Mouse (Mus musculus): Measurements from ENCODE around the gene Cltc. TPM values are rescaled to one million over a fixed set of nuclear protein-coding genes. Genes with fewer than 3 reads are reported as not detected.
"Not testable (repeated sequence)": the region's sequence is repeated elsewhere in the genome, so short reads cannot be mapped to it uniquely, and the experiment has no call there.

The Cltc gene
- total RNA-seq, 2 experiments from 2014 or later, result 258 to 298 TPM

DNA sequence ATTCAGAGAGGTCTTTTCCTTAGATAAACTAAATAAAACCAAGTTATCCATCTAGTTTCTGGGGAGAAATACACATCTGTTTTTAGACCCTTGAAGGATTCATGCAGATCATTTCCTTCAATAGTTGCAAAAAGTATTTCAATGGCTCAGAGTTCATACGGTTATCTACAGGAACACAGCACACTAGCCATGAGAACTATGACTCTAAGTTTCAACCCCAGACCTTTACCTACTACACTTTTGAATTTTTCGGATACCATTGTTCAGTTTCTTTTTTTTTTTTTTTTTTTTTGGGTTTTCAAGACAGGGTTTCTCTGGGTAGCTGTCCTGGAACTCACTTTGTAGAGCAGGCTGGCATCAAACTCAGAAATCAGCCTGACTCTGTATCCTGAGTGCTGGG, 17.9 kb downstream of the Cltc start:
- no peak for DNase-seq (ENCODE audit: low spot score in 2 of 2)

DNA sequence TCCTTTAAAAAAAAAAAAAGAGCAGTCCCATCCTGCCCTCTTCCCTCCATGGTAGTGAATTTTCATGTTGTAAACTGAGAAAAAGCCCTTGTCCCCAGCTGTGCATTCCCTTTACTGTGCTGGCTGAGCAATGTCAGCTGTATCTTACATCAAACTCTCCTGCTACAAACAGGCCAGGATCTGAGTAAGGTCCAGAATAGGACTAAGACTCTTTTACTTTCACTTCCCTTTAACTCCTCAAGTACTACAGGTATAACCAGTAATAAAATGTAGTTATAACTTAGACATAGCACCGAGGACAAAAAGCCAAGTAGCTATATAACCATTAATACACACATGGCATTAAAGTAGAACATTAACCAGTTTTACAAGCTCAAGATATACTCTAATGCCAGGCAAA, 18.4 kb downstream of the Cltc start:
- DNase-seq (ENCODE audit: low spot score in 2 of 2), result no peak

DNA sequence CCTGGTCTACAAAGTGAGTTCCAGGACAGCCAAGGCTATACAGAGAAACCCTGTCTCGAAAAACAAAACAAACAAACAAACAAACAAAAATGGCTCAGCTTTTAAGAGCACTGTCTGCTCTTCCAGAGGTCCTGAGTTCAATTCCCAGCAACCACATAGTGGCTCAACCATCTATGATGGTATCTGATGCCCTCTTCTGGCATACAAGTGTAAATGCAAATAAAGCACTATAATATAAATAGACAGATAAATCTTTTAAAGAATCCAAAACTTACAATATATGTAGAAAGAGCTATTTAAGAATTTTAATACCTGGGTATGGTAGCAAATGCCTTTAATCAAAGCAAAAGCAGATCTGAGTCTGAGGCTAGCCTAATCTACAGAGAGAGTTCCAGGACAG, 19.1 kb downstream of the Cltc start:
- not testable (repeated sequence) for DNase-seq (ENCODE audit: low spot score in 2 of 2)

DNA sequence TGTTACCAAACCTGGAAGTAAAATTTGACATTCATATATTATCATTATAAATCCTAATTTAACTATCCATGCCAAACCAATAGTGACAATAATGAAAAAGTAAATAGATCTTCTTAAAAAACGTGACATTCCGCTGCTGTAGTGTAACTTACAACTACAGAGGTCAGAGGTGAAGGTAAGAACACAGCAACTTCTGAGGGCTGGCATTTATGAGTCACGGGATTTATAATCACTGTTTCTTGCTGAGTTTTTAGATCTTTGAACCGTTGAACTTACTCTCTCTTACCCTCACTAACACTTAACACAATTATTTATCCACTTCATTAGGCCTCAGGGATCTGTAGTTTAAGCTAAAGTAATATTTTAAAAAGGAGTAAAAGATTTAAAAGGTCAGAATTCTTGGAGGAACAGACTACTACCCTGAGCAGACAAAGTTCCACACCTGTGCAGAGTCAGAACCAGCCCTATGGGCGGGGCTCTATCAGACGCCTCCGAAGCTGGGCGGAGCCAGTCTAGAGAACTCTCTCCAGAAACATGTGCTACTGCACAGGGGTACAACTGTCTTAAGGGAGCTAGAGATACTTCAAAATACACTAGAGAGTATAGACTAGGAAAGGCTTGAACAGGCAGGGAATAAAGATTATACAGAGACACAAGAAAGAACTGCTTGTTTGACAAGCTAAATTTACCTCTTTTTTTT, 19.9 kb downstream of the Cltc start:
- DNase-seq (ENCODE audit: low spot score in 2 of 2), result no peak

DNA sequence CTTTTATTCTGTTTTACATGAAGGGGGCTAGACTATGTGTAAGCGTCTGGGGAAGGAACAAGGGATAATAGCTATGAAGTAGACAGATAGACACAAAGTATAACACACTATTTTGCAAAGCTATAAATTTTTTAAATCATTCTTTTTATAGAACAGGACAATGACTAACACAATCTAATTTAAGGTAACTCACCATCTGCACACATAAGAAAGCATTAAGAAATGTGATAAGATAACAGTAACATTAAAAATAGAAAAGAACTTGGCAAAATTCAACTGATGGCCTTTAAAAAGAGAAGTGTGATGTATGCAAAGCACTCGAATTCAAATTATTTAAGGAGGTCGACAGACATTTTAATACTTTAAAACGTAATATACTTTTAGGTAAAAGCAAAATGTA, 22.4 kb downstream of the Cltc start:
- no peak for DNase-seq (ENCODE audit: low spot score in 2 of 2)

DNA sequence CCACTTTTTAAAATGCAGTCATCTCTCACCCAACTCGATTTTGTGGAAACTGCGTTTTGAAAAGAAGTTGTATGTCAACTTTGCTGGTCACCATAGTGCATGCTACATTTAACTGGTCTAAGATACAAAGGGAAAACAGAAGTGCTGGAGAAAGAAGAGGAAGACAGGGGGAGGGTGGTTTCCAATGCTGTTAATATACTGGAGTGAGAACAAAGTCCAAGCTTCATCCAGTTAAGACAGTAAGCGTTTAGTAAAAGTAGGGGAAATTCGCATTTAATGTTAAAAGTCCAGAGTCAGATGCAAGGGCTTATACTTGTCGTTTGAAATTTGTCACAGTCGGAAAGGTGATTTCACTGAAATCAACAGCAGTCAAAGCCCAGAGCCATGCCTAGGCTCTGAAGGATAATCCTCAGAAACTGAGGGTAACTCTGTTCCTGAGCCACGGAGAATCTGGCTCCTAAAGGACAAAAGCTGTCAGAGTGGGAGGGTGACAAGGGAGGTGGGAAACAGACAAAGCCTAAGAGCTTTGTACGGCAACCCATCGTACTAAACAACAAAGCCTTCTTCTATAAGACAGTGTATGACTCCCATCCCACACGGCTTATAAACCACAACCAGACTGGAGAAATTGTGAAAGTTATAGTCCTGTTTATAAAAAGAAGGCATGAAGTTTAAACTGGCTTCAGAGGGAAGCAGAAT, 23.0 kb downstream of the Cltc start:
- no peak for DNase-seq (ENCODE audit: low spot score in 2 of 2)

DNA sequence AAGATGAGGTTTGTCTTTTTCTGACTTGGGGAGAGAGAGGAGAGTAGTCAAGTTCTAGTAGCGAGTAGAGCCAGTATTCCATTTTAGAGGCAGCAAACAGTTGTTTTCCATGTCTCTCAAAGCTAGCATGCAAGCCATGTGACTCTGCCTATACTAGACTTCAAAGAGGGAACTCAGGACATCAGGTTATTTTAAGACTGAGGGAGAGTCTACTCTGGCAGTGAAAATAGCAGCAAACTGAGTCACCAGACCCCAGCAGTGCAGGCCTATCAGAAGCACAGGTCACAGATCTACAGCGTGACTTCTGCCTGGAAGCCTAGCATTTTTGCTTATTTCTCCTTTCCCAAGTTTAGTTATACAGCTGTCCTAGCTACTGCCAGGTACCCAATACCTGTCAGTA, 25.9 kb downstream of the Cltc start:
- DNase-seq (ENCODE audit: low spot score in 2 of 2), result no peak

DNA sequence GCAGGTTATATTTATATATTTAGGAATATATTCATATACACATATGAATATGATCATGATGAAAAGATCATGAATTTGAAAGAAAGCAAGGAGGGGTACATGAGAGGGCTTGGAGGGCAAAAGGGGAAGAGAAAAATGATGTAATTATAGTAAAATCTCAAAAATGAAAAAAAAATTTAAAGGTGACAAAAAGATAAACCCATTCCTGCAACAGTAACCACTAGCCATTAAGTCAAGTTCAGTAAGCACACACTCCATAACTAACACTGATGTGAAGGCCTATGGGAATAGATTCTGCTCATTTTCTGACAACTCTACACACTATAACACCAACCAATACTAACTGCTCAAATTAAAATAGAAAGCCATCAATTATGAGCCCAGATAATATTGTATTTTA, 31.8 kb downstream of the Cltc start:
- no peak for DNase-seq (ENCODE audit: low spot score in 2 of 2)

DNA sequence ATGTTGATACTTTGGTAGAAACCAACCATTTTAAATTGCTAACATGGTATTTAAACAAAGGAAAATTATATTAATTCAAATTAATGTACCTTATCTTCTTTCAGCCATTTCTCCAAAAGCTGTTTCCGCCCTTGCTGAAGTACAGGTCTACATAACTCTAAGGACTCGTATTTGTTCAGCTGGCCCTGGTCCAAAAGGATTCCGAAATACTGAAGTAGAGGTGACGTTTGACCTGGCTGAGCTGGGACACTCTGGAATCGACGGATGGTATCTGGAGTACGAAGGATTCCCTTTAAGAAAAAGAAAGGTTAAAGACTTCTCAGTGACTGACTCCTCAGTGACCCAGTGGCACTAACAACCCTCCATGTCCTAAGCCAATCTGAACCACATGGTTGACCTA, 32.4 kb downstream of the Cltc start:
- DNase-seq (ENCODE audit: low spot score in 2 of 2), result no peak

DNA sequence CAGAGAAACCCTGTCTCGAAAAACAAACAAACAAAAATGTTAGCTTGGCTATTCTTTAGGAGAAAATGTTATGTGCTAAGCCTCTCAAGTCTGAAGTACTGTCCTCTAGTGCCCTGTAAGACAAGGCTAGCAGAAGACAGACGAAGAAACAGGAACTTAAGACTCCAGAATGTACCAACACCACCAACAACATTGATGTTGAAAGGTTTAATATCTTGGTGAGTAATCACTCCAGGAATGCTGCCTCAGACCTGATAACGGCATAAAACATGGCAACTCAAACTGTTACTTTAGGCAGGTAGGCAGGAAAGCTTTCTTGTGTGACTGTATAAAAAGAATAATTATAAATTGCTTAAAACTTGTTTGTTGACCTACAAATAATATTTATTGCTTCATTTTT, 33.4 kb downstream of the Cltc start:
- DNase-seq (ENCODE audit: low spot score in 2 of 2), result no peak

DNA sequence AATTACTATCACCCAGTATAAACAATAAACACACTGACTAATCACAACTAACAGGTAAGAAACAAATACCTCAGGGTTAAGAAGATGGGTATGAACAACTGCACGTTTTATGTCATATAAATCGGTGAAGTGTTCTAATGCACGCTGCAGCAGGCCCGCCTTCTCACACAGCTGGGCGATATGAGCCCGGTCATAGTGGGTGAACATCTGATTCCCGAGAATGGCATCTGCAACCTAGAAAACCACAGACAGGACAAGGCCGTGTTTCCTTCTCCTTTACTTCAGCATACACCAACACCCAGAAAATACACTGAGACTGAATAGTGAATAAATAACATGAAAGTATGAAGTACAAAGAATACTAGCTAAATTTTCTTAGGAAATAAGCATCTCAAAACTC, 38.0 kb downstream of the Cltc start:
- DNase-seq (ENCODE audit: low spot score in 2 of 2), result no peak

DNA sequence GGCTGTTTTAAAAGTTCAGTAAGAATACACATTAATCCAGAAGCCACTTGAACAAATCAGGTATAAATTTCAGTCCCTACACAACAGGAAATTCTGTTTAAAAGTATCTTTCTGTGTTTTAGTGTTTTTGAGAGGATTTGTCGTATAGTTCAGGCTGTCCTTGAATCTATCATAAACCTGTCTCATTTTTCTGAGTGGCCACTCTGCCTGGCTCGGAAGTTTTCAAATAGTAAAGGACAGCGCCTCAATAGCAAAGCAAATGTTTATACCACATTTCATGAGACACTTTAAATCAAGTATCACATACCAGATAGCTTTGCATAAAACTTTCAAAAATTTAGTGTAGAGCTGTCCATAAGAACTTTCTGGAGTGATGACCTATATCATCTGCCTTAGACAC, 39.0 kb downstream of the Cltc start:
- DNase-seq (ENCODE audit: low spot score in 2 of 2), result no peak

DNA sequence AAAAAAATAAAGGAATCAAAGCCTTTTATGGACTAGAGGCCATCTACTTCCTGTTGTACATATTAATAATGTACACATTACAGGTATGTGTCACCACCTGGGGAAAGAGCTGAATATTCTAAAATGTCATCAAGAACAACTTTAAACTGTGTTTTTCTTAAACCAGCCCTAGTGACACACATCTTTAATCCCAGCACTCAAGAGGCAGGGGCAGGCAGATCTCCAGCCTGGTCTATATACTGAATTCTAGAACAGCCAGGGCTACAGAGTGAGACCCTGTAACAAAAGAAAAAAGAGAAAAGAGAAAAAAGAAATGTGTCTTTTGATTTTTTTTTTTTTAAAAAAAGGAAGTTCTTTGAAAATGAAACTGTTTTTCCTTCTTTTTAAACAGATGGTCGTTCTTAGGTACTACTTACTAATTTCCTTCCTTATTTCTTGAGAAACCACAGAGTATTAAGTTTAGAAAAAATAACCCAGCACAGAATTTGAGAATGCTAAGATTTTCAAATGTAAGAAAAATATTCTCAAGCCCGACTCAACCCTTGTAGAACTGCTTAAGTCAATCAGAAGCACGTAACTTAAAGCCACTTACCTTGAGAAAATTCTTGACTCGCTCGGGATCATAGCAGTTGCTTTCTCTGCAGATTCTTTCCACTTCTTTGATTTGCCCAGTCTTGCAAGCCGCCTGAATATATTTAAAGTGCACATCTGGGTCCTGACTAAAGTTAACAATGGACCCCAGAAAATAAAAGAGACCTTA, 39.9 kb downstream of the Cltc start:
- no peak for DNase-seq (ENCODE audit: low spot score in 2 of 2)

DNA sequence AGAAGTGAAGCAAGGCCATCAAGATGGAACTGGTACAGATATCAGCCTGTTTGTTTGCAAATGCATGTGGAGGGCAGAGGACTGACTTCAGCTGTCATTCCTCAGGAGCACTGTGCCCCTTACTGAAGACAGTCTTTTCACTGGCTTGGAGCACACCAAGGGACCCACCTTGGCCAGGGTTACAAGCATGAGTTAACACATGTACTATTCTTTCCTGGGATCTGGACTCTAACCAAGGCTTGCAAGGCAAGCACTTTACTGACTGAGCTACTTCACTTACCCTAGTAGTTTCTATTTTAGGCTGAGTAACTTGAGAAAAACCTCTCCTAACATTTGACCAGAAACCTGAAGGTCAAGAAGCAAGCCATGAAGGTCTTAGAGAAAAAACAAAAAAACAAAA, 42.8 kb downstream of the Cltc start:
- DNase-seq (ENCODE audit: low spot score in 2 of 2), result no peak

DNA sequence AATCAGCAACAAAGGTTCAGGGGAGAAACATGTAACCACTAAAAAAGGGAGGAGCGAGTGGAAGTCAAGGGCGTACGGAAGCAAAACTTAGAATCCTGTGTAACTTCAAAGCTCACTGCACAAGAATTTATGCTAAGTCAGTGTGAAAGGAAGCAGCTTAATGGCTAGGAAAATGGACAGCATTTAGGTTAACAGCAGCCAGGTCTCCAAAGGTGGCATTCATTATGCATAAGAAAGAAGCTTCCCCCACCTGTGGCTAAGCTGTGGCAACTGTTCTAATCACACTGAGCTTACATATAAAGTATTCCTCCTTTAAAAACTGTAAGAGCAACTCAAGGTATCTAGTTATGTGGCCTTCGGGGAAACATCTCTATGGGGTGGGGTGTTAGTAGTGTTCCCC, 56.2 kb downstream of the Cltc start:
- DNase-seq (ENCODE audit: low spot score in 2 of 2), result no peak

DNA sequence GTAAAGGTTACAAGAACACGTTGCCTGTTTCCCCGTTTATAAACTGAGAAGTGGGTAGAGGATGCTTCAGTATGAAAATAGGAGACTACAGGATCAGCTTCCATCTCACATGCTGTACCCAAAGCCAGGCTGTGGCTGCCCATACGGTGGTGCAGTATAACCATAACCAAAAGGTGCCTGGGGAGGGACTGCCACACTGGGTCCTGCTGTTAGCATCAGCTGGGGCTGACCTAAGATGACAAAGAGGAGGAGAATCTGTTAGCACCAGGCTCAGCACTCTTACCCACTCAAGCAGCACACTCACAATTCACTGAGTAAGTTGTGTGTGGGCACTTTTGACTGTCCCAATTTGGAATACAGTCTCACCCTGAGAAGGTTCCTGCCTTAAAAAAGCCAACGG, 61.9 kb downstream of the Cltc start:
- DNase-seq (ENCODE audit: low spot score in 2 of 2), result no peak

DNA sequence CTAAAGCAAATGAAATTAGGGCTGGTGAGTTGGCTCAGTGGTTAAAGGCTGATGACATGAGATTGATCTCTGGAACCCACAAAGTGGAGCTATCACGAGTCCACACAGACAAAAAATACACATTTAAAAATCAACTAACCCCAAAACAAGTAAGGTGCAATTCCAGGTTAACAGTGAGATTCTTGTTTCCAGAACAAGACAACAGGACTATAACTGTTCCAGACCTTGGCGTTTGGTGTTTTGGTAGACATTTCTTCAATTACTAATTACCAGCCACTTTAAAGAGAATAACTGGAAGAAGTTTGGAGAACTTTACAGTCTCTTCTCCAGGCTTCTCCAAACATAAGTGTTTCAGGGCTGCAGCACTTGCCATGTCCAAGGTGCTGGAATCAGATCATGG, 64.8 kb downstream of the Cltc start:
- no peak for DNase-seq (ENCODE audit: low spot score in 2 of 2)

DNA sequence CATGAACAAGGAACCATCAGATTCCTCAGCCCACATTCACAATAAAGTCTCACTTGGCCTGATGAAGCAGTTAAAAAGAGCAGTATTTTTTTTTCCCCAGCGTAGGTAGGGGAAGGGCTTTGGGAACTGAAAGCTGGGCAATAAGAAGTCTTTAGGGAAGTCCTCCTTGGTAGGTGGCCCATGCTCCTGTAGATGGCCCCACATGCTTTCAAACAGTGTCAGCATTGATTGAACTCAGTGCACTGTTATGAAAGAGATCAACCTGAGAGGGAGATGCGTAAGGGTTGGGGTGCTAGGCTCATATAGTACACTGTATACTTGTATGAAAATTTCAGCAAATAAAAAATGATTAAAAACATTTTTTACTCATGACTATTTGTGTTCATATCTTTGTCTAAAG, 65.4 kb downstream of the Cltc start:
- DNase-seq (ENCODE audit: low spot score in 2 of 2), result no peak

DNA sequence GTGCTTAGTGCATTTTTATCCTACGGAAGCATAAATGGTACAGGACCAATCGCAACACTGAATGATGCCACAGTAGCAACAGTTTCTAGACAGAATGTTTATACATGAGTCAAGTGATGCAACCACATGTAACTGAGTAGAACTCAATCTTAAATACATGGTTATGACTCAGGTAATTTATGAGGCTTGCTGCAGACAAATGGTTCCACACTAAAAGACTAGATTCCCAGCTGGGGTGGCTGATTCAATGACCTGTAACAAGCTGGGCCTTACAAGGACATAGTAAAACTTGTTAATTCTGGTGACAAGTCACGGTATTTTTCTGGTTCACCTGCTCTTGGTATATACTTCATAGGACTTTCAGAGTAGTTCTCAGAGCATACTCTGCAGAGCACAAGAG, 65.9 kb downstream of the Cltc start:
- DNase-seq (ENCODE audit: low spot score in 2 of 2), result no peak

DNA sequence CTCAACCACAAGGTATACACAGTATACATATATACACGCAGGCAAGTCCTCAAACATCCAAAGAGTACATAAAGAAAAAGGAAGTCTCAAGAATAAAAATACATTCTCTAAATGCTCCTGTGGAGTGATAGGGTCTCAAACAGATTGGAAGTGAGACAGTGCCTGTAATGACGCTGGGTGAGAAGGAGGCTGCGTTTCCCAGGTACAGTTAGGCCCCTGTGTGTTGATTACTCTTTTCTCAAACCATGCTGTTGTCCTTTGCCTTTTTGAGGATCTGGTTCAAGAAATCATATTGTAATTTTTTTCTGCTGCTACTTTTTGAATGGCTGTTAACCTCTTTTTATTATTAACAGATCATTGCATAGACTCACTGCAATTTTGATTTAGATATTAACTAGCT, 67.0 kb downstream of the Cltc start:
- no peak for DNase-seq (ENCODE audit: low spot score in 2 of 2)

DNA sequence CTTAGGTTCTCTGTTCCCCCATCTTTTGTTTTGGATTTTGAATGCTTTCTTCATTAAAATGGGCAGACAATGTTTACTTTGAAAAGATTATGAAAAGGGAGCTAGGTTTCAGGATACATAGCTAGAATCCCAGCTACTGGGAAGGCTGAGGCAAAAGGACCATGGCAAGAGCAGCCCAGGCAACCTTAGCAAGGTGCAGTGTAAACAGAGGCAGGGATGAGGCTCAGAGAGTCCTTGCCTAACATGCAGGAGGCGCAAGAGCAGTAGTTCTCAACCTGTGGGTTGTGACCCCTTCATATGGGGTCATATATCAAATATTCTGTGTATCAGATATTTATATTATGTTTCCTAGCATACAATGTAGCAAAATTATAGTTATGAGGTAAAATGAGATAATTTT, 72.0 kb downstream of the Cltc start:
- no peak for DNase-seq (ENCODE audit: low spot score in 2 of 2)
